Mouse (Mus musculus) G1E (cell line): ENCODE results near the gene Rngtt.

Source experiments
- CTCF ChIP-seq: IDR thresholded peaks from 2 replicates; pipeline ENCODE4 v1.5.1; 2012; ENCODE audit warnings: low read depth, low read length, inconsistent platforms, mixed read lengths
- GATA1 ChIP-seq: IDR thresholded peaks from 2 replicates; pipeline ENCODE4 v1.6.1; 2012; ENCODE audit warnings: borderline replicate concordance, low read length, inconsistent platforms, mixed read lengths
- POLR2AphosphoS5 ChIP-seq: IDR thresholded peaks from 2 replicates; pipeline ENCODE4 v1.6.1; 2012; ENCODE audit warnings: low read depth, low read length, inconsistent platforms; ENCODE audit not compliant: insufficient replicate concordance
- TAL1 ChIP-seq: conservative IDR thresholded peaks from 2 replicates; pipeline ENCODE4 v1.6.1; 2012; ENCODE audit warnings: low read depth, low read length, inconsistent platforms, mixed read lengths

- TF ChIP-seq CTCF (no peak), GATA1 (no peak), POLR2AphosphoS5 (no peak), TAL1 (no peak)
Measured at GRCm38 (mm10) chr4:33289106-33289650, 20.9 kb upstream of the Rngtt start.
